Mouse (Mus musculus) megakaryocyte, embryonic 14.5 days (primary cell): ENCODE measurements around the gene Kcnj10. TPM values are rescaled to one million over a fixed set of nuclear protein-coding genes. Genes with fewer than 3 reads are reported as not detected.

ENCODE experiments used
- H3K27me3 ChIP-seq: replicated peaks from 2 replicates; pipeline ENCODE3; 2012; ENCODE audit warnings: inconsistent platforms
- H3K36me3 ChIP-seq: replicated peaks from 2 replicates; pipeline ENCODE3; 2012; ENCODE audit warnings: low read length, inconsistent platforms, mixed read lengths
- H3K4me1 ChIP-seq: 2 replicates; pipeline ENCODE4 v1.6.1; 2012; ENCODE audit warnings: inconsistent platforms
- H3K4me3 ChIP-seq: replicated peaks from 2 replicates; pipeline ENCODE3; 2012; ENCODE audit warnings: moderate library complexity, mild to moderate bottlenecking, inconsistent platforms
- H3K9me3 ChIP-seq: 2 replicates; pipeline ENCODE4 v1.6.1; 2012; ENCODE audit warnings: inconsistent platforms
- FLI1 ChIP-seq: IDR thresholded peaks from 2 replicates; pipeline ENCODE4 v1.6.1; 2012; ENCODE audit warnings: low read length, inconsistent platforms, mixed read lengths
- GATA1 ChIP-seq: IDR thresholded peaks from 3 replicates; pipeline ENCODE4 v1.6.1; 2012; ENCODE audit warnings: mixed read lengths, low read length, inconsistent platforms, borderline replicate concordance
- polyA plus RNA-seq: library from polyadenylated mRNA; stranded (reverse); fragments of >175 nt; gene quantifications from 2 replicates; pipeline ENCODE4 v1.2.3, GENCODE M21; 2012; ENCODE audit warnings: low replicate concordance; ENCODE audit not compliant: insufficient read depth

Gene Kcnj10
- 0.12 TPM in 1 of 2 replicates, not detected in the other for polyA plus RNA-seq

DNA sequence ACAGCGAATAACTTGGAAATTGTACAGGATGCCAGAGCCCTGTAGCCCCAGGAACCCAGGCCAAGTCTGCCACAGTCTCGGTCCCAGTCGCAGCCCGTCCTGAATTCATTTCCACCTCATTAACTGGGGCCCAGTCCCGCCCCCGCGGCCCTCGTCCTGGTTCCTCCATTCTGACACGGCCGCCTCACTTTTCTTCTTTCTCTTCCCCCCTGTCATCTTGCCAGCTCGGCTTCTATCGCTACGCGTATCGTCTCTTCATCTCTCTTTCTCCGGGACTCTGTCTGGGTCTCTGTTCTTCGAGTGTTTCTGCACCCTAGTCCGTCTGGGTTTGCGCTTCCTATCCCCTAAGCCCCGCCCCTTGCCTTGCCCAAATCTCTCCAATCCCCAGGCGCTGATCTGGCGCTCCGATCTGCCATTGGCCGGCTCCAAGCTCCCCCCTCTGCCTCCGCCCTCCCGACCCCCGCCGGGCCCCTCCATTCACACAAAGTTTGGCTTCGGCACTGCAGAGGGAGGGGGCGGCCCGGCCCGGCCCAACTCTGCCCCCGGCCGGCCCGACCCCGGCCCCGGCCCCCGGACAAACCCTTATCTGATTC lies at the start of gene Kcnj10:
TSS of gene Kcnj10 (plus strand) at position 482 of the 593 bp plus-strand sequence.
- Histone ChIP-seq H3K4me1 (peaks cover 18% of the 10 kb centered on the region), H3K27me3 (peaks cover 84% of the 10 kb centered on the region), H3K36me3 (no peaks in the 10 kb centered on the region), H3K9me3 (peaks cover 4% of the 10 kb centered on the region; the same call in 1 of the 2 replicates), H3K4me3 (peak within 1 kb of the TSS; percentile 87)
- TF ChIP-seq FLI1, result no peak
- TF ChIP-seq GATA1, result no peak

DNA sequence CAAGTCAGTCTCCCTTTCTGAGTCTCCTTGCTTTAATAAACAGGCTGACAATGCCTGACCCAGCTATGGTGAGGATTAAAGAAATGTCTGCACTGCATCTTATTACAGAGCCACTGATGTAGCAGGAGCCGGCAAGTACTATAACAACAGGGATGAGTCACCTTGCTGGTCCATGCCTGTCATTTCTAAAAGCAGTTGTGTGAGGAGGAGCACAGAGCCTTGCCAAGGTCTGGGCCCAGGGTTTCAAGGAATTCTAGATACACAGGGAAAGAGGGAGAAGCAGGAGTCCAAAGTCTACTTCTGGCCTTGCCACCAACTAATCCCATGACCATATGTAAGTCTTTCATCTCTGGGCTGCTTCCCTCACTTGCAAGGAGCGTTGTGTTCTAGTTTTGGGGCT lies 48.1 kb upstream of the Kcnj10 start:
- peaks cover 10% of the 10 kb centered on the region for H3K4me1 ChIP-seq
- no peak overlapping the region for H3K4me3 ChIP-seq

DNA sequence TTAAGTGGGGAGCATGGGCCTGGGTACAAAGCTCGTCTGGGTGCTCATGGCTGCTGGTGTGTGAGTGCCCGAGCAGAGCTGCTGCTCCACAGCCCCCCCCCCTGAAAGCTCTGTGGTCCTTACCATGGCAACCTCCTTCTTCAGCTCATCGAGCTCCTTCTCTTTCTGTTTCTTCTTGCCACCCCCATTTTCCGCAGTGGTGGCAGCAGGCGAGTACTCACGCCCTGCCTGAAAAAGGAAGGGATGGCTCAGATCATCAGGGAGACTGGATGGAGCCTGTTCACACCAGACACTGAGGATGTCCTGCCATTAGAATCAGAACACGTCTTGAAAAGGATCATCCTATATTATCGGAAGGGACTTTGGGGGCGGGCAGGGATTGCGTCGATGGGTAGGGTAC lies 47.6 kb upstream of the Kcnj10 start:
- H3K36me3 ChIP-seq, result no peaks in the 10 kb centered on the region
- no peaks in the 10 kb centered on the region for H3K9me3 ChIP-seq
- no peak overlapping the region for H3K4me3 ChIP-seq
- peaks cover 88% of the 10 kb centered on the region for H3K27me3 ChIP-seq
- H3K4me1 ChIP-seq, result peaks cover 8% of the 10 kb centered on the region
- TF ChIP-seq FLI1 (no peak), GATA1 (no peak)

More for the DNA sequence above, 48.1 kb upstream of the Kcnj10 start:
- Histone ChIP-seq H3K27me3 (peaks cover 82% of the 10 kb centered on the region), H3K9me3 (no peaks in the 10 kb centered on the region), H3K36me3 (no peaks in the 10 kb centered on the region)
- TF ChIP-seq FLI1, result no peak
- TF ChIP-seq GATA1, result no peak

DNA sequence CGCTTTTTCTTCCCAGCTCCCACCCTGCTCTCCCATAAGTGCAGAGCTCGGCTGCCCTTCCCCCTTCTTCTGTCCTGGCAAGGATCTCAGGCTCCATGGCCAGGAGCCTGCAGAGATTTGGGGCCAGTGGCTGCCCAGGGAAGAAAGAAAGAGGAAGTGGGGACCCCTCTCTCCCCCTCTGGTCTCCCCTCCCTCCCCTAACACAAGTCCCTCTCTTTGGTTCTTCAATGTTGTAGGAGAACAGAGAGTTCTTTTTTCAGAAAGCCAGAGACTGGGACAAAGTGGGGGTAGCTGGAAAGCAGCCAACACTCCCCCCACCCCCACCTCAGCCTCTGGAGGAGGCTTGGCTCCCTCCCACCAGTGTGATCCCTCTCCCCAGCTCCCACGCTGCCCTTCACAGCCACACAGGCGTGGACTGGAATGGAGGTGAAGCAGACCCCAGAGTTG lies 45.2 kb upstream of the Kcnj10 start:
- H3K36me3 ChIP-seq, result no peaks in the 10 kb centered on the region
- no peaks in the 10 kb centered on the region for H3K9me3 ChIP-seq
- peaks cover 86% of the 10 kb centered on the region for H3K27me3 ChIP-seq
- TF ChIP-seq GATA1 (no peak), FLI1 (no peak)
- peaks cover 7% of the 10 kb centered on the region for H3K4me1 ChIP-seq
- no peak overlapping the region for H3K4me3 ChIP-seq

DNA sequence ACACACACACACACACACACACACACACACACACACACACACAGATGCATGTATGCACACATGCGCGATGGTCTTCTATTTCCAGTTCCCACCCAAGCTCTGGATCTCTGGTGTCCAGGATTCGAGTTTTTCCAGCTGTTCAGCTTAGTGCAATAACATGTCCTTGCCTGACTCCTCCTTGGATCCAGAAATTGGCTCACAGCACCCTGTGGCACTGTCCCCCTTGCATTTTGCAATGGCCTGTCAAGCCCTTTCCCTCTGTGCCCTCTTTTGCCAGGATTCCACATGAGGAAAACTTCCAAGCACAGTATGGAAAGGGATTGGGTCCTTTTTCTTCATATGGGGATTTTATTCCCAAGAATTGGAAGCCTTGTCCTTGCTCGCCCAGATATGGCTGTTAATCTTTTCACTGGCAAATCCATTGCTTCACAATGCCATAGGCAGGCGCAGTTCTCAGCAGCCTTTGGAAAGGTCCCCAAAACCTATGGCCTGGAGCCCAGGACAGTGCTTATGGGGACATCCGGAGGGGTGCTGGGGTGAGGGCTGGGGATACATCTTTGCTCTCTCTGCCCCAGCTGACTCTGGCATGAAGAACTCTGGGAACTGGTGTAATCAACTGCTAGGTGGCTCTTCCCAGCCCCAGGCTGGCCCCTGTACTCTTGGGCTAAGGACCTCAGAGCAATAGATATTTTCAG lies 44.0 kb upstream of the Kcnj10 start:
- Histone ChIP-seq H3K9me3 (no peaks in the 10 kb centered on the region), H3K4me3 (no peak overlapping the region), H3K27me3 (peaks cover 80% of the 10 kb centered on the region), H3K4me1 (peaks cover 7% of the 10 kb centered on the region), H3K36me3 (no peaks in the 10 kb centered on the region)
- TF ChIP-seq FLI1, result no peak
- no peak for TF ChIP-seq GATA1

DNA sequence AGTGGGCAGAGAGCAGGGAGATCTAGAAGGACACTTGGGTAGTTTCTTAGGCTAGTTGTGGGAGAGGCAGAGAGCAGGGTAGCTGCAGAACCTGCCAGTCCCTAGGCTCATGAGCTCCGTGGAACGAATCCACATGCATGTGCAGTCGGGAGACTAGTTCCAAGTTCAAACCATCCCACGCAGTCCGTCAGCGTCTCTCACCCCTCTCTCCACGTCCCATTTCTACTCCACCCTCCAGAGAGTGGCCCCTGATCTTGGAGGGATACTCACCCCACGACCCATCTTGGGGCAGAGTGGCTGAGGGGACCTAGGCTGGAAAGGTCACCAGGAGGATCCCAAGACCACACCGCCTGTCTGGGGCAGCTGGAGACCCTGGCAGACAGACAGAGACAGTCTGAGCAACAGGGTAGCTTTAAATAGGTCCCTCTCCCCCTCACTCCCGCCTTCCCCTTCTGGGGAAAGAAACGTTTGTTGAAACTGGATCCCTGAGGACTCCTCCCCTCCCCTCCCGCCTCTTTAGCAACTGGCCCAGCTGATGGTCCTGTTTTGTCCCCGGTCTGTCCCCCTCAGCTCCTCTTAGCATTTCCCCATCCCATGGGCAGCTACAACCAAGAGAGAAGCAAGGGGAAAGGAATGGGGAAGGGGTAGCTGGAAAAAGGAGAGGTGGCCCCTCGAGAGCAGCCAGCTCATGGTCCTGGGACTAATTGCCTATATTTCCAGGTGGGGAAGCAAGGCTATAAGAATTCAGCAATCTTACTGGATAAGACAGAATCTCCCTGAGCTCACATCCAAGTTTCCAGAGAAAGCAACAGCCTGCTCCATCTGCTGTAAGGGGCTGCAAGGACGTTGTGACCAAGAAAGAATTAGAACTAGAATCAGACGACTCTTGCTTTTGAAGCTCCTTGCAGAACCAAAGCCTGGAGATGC lies 43.1 kb upstream of the Kcnj10 start, which contains the start of gene Atp1a2:
TSS of gene Atp1a2 (minus strand) at position 454 of the 927 bp plus-strand sequence.
- TF ChIP-seq FLI1 (no peak), GATA1 (no peak)
- no peaks in the 10 kb centered on the region for H3K9me3 ChIP-seq
- H3K4me3 ChIP-seq, result no peak within 1 kb of the TSS
- H3K4me1 ChIP-seq, result peaks cover 15% of the 10 kb centered on the region
- H3K27me3 ChIP-seq, result peaks cover 79% of the 10 kb centered on the region
- H3K36me3 ChIP-seq, result no peaks in the 10 kb centered on the region

DNA sequence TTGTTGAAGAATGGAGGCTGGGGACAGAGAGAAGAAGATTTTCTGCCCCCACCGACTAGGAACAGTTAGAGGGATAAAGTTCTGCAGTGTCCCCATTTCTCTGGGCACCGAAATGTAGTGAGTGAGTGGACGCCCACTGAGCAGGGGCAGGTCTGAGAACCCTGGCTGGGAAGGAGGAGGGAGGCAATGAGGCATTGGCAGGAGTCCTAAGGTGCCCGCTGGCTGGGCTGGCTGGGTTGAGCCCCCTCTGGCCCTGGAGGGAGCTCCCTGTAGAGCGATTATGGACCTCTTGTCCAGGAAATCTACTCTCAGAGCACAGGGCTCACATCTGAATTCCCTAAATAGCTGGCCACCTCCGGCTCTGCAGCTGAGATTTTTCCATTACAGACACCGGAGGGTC lies 41.5 kb upstream of the Kcnj10 start:
- Histone ChIP-seq H3K27me3 (peaks cover 77% of the 10 kb centered on the region), H3K9me3 (no peaks in the 10 kb centered on the region), H3K36me3 (no peaks in the 10 kb centered on the region), H3K4me1 (peaks cover 29% of the 10 kb centered on the region), H3K4me3 (no peak overlapping the region)
- no peak for TF ChIP-seq GATA1
- TF ChIP-seq FLI1, result no peak

DNA sequence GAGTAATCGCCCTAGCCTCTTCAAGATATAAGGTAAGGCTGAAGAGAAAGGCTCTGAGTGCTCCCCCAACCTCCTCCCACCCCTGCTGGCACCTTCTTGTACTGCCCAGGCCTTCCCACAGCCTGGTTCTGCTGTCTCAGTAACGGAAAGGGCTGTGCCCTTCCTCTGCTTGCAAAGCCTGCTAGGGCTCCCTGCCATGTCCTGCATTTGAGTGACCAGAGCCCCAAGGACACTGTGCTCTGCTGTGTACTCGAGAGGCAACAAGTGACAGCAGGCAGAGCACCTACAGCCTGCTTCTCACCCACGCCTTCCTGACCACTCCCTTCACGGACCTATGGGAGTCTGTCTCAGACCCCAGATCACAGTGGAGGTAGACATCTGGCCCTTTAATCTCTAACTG lies 40.8 kb upstream of the Kcnj10 start:
- Histone ChIP-seq H3K4me3 (no peak overlapping the region), H3K4me1 (peaks cover 35% of the 10 kb centered on the region), H3K36me3 (no peaks in the 10 kb centered on the region), H3K27me3 (peaks cover 74% of the 10 kb centered on the region), H3K9me3 (no peaks in the 10 kb centered on the region)
- TF ChIP-seq GATA1, result no peak
- no peak for TF ChIP-seq FLI1

DNA sequence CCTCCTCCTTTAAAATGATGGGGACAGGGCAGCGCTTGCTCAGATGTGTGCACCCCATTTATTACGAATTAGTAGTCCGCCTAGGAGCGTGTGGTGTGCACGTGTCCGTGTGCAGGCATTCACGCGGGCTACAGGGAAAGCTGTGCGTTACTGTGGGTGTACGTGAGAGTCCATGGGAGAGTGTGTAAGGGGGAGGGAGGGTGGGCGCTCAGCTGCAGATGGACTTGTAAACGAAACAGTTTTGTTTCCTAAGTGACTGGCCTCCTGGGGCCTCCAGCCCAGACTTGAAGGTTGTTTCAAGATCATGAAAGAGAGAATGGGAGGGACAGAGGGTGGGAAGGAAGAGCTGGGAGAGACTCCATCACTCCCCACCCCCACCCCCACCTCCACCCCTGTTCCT lies 39.8 kb upstream of the Kcnj10 start:
- Histone ChIP-seq H3K4me3 (no peak overlapping the region), H3K9me3 (no peaks in the 10 kb centered on the region), H3K27me3 (peaks cover 65% of the 10 kb centered on the region), H3K4me1 (peaks cover 44% of the 10 kb centered on the region), H3K36me3 (no peaks in the 10 kb centered on the region)
- TF ChIP-seq GATA1 (no peak), FLI1 (no peak)
